Mouse (Mus musculus) spleen, adult 2 months (tissue): ENCODE measurements around the gene Atoh7. TPM values are rescaled to one million over a fixed set of nuclear protein-coding genes. Genes with fewer than 3 reads are reported as not detected.

Source experiments
- DNase-seq, 2 experiments: peaks; one replicate each; pipeline versions ENCODE4 v3.0.0 to v3.0.0-alpha.2; 2012 to 2021; ENCODE audit warnings: low spot score in 2 of 2, low read depth in 1 of 2
- H3K27ac ChIP-seq: fragments of 200-500 bp; 2 replicates; pipeline ENCODE4 v1.5.1; 2012; ENCODE audit warnings: low read length, inconsistent platforms; ENCODE audit not compliant: insufficient read depth
- H3K27me3 ChIP-seq: fragments of 200-500 bp; 2 replicates; pipeline ENCODE4 v1.6.1; 2012; ENCODE audit warnings: mild to moderate bottlenecking, moderate library complexity, low read length, inconsistent platforms; ENCODE audit not compliant: control insufficient read depth, insufficient read depth
- H3K36me3 ChIP-seq: fragments of 200-500 bp; 2 replicates; pipeline ENCODE4 v1.6.1; 2012; ENCODE audit warnings: mild to moderate bottlenecking, low read length, inconsistent platforms; ENCODE audit not compliant: control insufficient read depth, insufficient read depth
- H3K4me1 ChIP-seq: fragments of 200-500 bp; 2 replicates; pipeline ENCODE4 v1.6.1; 2011; ENCODE audit warnings: inconsistent platforms; ENCODE audit not compliant: control insufficient read depth, insufficient read depth, insufficient read length
- H3K4me3 ChIP-seq: fragments of 200-500 bp; 2 replicates; pipeline ENCODE4 v1.5.1; 2011; ENCODE audit warnings: mild to moderate bottlenecking, inconsistent platforms; ENCODE audit not compliant: insufficient read depth, insufficient read length; ENCODE audit errors: extremely low read depth
- CTCF ChIP-seq: fragments of 200-500 bp; IDR thresholded peaks from 2 replicates; pipeline ENCODE4 v1.5.1; 2011; ENCODE audit warnings: mild to moderate bottlenecking, inconsistent platforms; ENCODE audit not compliant: insufficient read depth, insufficient read length, insufficient replicate concordance; ENCODE audit errors: extremely low read depth
- POLR2A ChIP-seq: fragments of 200-500 bp; IDR thresholded peaks from 2 replicates; pipeline ENCODE4 v1.6.1; 2011; ENCODE audit warnings: low read depth, low read length, inconsistent platforms
- WGBS: fragments of 180-500 bp; shearing (Covaris S2); methylation state at CpG from one replicate; pipeline ENCODE4 v1.1.7; 2018; 5-methylcytosine and 5-hydroxymethylcytosine counted together
- polyA plus RNA-seq: library from polyadenylated mRNA; depleted of rRNA; stranded (reverse); fragments of >200 nt; gene quantifications from 2 replicates; pipeline ENCODE4 v1.2.3, GENCODE M21; 2012

Gene Atoh7
- polyA plus RNA-seq, 1 experiment, result not detected

- WGBS, result 85% methylated on average over 12 of the region's 12 CpGs
- H3K4me3 ChIP-seq, result no peak overlapping the region
- DNase-seq, result no peak
- peaks cover 4% of the 10 kb centered on the region for H3K4me1 ChIP-seq
- no peaks in the 10 kb centered on the region for H3K36me3 ChIP-seq
- no peak overlapping the region for H3K27ac ChIP-seq
- TF ChIP-seq POLR2A (no peak), CTCF (no peak)
- H3K27me3 ChIP-seq, result peaks cover 10% of the 10 kb centered on the region
These were observed 1.3 kb upstream of the Atoh7 start for GRCm38 (mm10) chr10:63098191-63098590.

- no peak for TF ChIP-seq POLR2A
- TF ChIP-seq CTCF, result no peak
- peaks cover 4% of the 10 kb centered on the region for H3K4me1 ChIP-seq
- peaks cover 10% of the 10 kb centered on the region for H3K27me3 ChIP-seq
- peak overlapping the region; percentile 44; the same call in 1 of the 2 replicates for H3K4me3 ChIP-seq
- 1% methylated on average over 62 of the region's 62 CpGs for WGBS
- H3K36me3 ChIP-seq, result no peaks in the 10 kb centered on the region
- no peak overlapping the region for H3K27ac ChIP-seq
- no peak for DNase-seq
These were observed 601 bp downstream of the Atoh7 start for GRCm38 (mm10) chr10:63099941-63100562.

- 22% methylated on average over 9 of the region's 9 CpGs for WGBS
These were observed 1.2 kb downstream of the Atoh7 start for GRCm38 (mm10) chr10:63100657-63101056.

GRCm38 (mm10) chr10:63113027-63113604, 13.7 kb downstream of the Atoh7 start:
- Histone ChIP-seq H3K4me1 (no peaks in the 10 kb centered on the region), H3K27ac (no peak overlapping the region), H3K4me3 (no peak overlapping the region), H3K36me3 (no peaks in the 10 kb centered on the region), H3K27me3 (no peaks in the 10 kb centered on the region)
- DNase-seq, result peak in 1 of 2 experiments; percentile 25
- WGBS, result 41% methylated on average over 5 of the region's 5 CpGs
- TF ChIP-seq POLR2A (no peak), CTCF (no peak)

More at GRCm38 (mm10) chr10:63100657-63101056, 1.2 kb downstream of the Atoh7 start:
- Histone ChIP-seq H3K27me3 (peaks cover 10% of the 10 kb centered on the region), H3K36me3 (no peaks in the 10 kb centered on the region), H3K4me3 (no peak overlapping the region), H3K4me1 (peaks cover 4% of the 10 kb centered on the region), H3K27ac (no peak overlapping the region)
- DNase-seq, result no peak
- no peak for TF ChIP-seq CTCF
- TF ChIP-seq POLR2A, result no peak

GRCm38 (mm10) chr10:63113716-63114360, 14.4 kb downstream of the Atoh7 start:
- 77% methylated on average over 6 of the region's 6 CpGs for WGBS
- H3K27ac ChIP-seq, result no peak overlapping the region
- no peaks in the 10 kb centered on the region for H3K4me1 ChIP-seq
- TF ChIP-seq POLR2A (no peak), CTCF (no peak)
- H3K27me3 ChIP-seq, result no peaks in the 10 kb centered on the region
- H3K4me3 ChIP-seq, result no peak overlapping the region
- H3K36me3 ChIP-seq, result no peaks in the 10 kb centered on the region
- no peak for DNase-seq

GRCm38 (mm10) chr10:63115881-63116280, 16.4 kb downstream of the Atoh7 start:
- no peaks in the 10 kb centered on the region for H3K36me3 ChIP-seq
- no peaks in the 10 kb centered on the region for H3K4me1 ChIP-seq
- no peak for TF ChIP-seq CTCF
- TF ChIP-seq POLR2A, result no peak
- H3K27me3 ChIP-seq, result no peaks in the 10 kb centered on the region
- H3K27ac ChIP-seq, result no peak overlapping the region
- H3K4me3 ChIP-seq, result no peak overlapping the region
- no peak for DNase-seq
- WGBS, result 88% methylated on average over 15 of the region's 15 CpGs

- no peak for TF ChIP-seq POLR2A
- TF ChIP-seq CTCF, result no peak
- WGBS, result 88% methylated on average over 9 of the region's 9 CpGs
- Histone ChIP-seq H3K27me3 (no peaks in the 10 kb centered on the region), H3K4me3 (no peak overlapping the region), H3K4me1 (no peaks in the 10 kb centered on the region), H3K27ac (no peak overlapping the region), H3K36me3 (no peaks in the 10 kb centered on the region)
- no peak for DNase-seq
These were observed 16.9 kb downstream of the Atoh7 start for GRCm38 (mm10) chr10:63116376-63116775.
